Mouse (Mus musculus) hindbrain, embryonic 16.5 days (tissue): ENCODE measurements around the gene Tbc1d30. TPM values are rescaled to one million over a fixed set of nuclear protein-coding genes. Genes with fewer than 3 reads are reported as not detected.
A peak's percentile ranks its signal among the peaks of the same experiment; 100 is the strongest.

Experiments used
- ATAC-seq: fragments of 200-750 bp; cut with Nextera tagmentation; 2 replicates; pipeline ENCODE4 v1.8.0; 2017; ENCODE audit warnings: moderate TSS enrichment, moderate library complexity
- H3K27ac ChIP-seq: fragments of 300-500 bp; sonication (generic); 2 replicates; pipeline ENCODE4 v1.5.1; 2014; ENCODE audit warnings: low read depth, mild to moderate bottlenecking, control low read depth, low read length, moderate library complexity
- H3K27me3 ChIP-seq: fragments of 300-500 bp; sonication (generic); replicated peaks from 2 replicates; pipeline ENCODE4 v1.6.1; 2014; ENCODE audit warnings: low read length; ENCODE audit not compliant: control insufficient read depth, insufficient read depth
- H3K36me3 ChIP-seq: fragments of 300-500 bp; sonication (generic); 2 replicates; pipeline ENCODE4 v1.6.1; 2014; ENCODE audit warnings: mild to moderate bottlenecking, low read length, moderate library complexity, mixed read lengths; ENCODE audit not compliant: control insufficient read depth, insufficient read depth
- H3K4me1 ChIP-seq: fragments of 300-500 bp; sonication (generic); 2 replicates; pipeline ENCODE4 v1.6.1; 2014; ENCODE audit warnings: low read depth, low read length; ENCODE audit not compliant: control insufficient read depth, insufficient read depth
- H3K4me2 ChIP-seq: fragments of 300-500 bp; sonication (generic); 2 replicates; pipeline ENCODE4 v1.6.1; 2014; ENCODE audit warnings: mild to moderate bottlenecking, low read length, control low read depth, moderate library complexity
- H3K4me3 ChIP-seq: fragments of 300-500 bp; sonication (generic); 2 replicates; pipeline ENCODE4 v1.5.1; 2014; ENCODE audit warnings: mild to moderate bottlenecking, low read length, control low read depth, moderate library complexity
- H3K9ac ChIP-seq: fragments of 300-500 bp; sonication (generic); 2 replicates; pipeline ENCODE4 v1.6.1; 2014; ENCODE audit warnings: low read depth, mild to moderate bottlenecking, control low read depth, low read length, moderate library complexity
- H3K9me3 ChIP-seq: fragments of 300-500 bp; sonication (generic); 2 replicates; pipeline ENCODE4 v1.6.1; 2014; ENCODE audit warnings: mild to moderate bottlenecking, low read length, moderate library complexity; ENCODE audit not compliant: control insufficient read depth
- WGBS: fragments of 180-500 bp; shearing (Covaris S2); extraction: QIAGEN DNeasy Blood & Tissue Kit; methylation state at CpG from one replicate; pipeline ENCODE4 v1.1.7; 2014; 5-methylcytosine and 5-hydroxymethylcytosine counted together
- polyA plus RNA-seq: library from polyadenylated mRNA; unstranded; fragments of >200 nt; fragmentation: Nextera tagmentation; extraction: Ambion mirVana; gene quantifications from 2 replicates; pipeline ENCODE4 v1.2.1, GENCODE M21; 2015

Tbc1d30 gene
- polyA plus RNA-seq: 16.6 and 19.5 TPM in 2 replicates

DNA sequence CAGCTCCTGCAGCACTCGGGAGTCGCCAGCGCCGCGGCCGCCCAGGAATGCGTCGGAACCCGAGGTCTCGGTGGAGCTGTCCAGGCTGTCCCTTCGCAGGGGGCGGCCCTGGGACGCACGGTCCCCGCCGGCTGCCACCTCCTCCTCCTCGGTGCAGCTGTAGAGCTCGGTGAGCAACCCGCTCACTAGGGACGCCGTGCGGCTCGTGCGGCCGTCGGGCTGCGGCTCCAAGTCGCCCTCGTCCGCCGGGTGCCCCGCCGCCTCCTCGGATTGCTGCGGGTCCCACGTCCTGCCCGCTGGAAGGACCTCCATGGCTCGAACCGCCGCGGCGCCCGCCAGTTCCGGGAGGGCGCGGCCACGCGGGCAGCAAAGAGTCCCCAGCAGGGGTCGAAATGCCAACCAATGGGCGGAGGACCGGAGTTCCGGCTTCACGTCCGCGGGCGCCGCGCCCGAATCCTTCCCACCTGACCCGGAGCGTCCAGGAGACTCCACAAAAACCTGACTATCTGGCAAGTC, at the start of gene Tbc1d30:
TSS of gene Tbc1d30 (minus strand) at position 213 of the 516 bp plus-strand sequence.
- Histone ChIP-seq H3K4me1 (peaks cover 13% of the 10 kb centered on the region), H3K27me3 (peaks cover 21% of the 10 kb centered on the region), H3K4me2 (peak within 1 kb of the TSS; percentile 96), H3K36me3 (no peaks in the 10 kb centered on the region), H3K9me3 (no peaks in the 10 kb centered on the region), H3K27ac (no peak within 1 kb of the TSS), H3K4me3 (peak within 1 kb of the TSS; percentile 54), H3K9ac (peak within 1 kb of the TSS; percentile 65)
- peak; percentile 56; the same call in 1 of the 2 replicates for ATAC-seq
- WGBS: under 1% methylated on average over 50 of the region's 61 CpGs

DNA sequence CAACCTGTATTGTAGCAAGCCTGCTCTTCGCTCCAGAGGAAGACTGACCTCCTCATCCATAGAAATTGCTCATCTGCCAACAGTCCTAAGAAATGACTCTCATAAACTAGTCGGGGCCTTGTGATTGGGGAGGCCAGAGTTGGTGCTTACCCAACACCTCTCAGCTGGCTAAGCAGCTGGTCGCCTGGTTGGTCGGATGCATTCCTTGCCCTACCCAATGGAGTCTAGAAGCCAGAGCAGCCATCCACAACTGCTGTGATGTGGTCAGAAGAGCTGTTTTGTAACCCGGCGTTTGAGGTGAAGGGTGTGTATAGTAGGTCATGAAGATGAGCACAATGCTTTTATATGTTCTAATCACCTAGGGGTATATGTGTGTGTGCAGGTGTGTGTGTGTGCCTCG, 47.5 kb upstream of the Tbc1d30 start:
- Histone ChIP-seq H3K4me2 (no peak overlapping the region), H3K4me3 (no peak overlapping the region), H3K36me3 (peaks cover 26% of the 10 kb centered on the region), H3K27ac (no peak overlapping the region), H3K9ac (no peak overlapping the region), H3K4me1 (no peaks in the 10 kb centered on the region), H3K27me3 (no peaks in the 10 kb centered on the region), H3K9me3 (no peaks in the 10 kb centered on the region)
- 91% methylated on average over 7 of the region's 7 CpGs for WGBS
- no peak for ATAC-seq

GRCm38 (mm10) chr10:121395542-121396176, 44.6 kb upstream of the Tbc1d30 start:
- H3K36me3 ChIP-seq: peaks cover 42% of the 10 kb centered on the region
- 87% methylated on average over 20 of the region's 20 CpGs for WGBS

DNA sequence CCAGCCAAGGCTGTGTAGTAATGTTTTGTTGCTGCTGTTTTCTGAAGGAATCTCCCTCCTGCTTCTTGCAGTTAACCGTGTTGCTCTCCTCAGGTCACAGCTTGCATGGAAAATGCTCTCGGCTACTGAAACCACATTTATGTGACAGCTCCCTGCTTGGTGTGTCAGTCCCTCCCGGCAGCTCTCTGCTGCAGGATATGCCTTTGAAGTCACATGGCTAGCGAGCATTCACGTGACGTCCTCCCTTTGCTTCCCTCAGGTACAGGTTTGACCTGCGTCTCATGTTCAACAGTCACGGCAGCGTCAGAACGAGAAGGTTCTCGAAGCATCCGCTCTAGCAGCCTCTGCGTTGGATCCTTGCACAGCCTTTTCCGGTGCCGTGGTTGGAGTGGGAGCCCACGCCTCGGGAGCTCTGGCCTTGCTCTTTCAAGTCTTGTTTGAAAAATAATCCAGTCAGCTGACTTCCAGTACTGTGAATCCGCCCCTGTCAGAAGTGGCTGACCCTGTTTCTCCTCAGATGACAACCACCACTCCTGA, 43.8 kb upstream of the Tbc1d30 start:
- 91% methylated on average over 18 of the region's 18 CpGs for WGBS
- no peak for ATAC-seq

More at GRCm38 (mm10) chr10:121395542-121396176, 44.6 kb upstream of the Tbc1d30 start:
- Histone ChIP-seq H3K9ac (no peak overlapping the region), H3K9me3 (no peaks in the 10 kb centered on the region), H3K4me1 (no peaks in the 10 kb centered on the region), H3K4me3 (no peak overlapping the region), H3K27me3 (no peaks in the 10 kb centered on the region), H3K27ac (no peak overlapping the region), H3K4me2 (no peak overlapping the region)
- no peak for ATAC-seq

DNA sequence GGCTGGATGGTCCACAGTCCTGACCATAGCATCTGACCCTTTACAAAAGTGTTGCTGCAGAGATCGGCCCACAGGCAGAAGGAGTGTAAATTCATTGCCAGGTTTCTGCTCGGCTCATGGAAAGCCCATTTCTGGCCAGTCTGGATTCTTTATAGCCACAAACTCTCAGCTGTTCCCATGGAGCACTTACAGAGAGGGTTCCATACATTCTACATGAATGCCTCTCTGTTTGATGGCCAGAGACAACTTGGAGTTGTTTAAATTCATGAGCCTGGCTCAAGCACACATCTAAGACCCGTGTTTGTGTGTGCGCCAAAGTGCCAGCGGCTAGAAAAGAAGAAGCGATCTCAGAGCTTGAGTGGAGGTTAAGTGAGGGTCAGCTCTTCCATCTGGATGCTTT, 43.2 kb upstream of the Tbc1d30 start:
- H3K9me3 ChIP-seq: no peaks in the 10 kb centered on the region
- H3K36me3 ChIP-seq: peaks cover 49% of the 10 kb centered on the region
- H3K27ac ChIP-seq: no peak overlapping the region
- H3K4me3 ChIP-seq: no peak overlapping the region
- no peak overlapping the region for H3K4me2 ChIP-seq
- no peak overlapping the region for H3K9ac ChIP-seq
- no peaks in the 10 kb centered on the region for H3K27me3 ChIP-seq
- H3K4me1 ChIP-seq: no peaks in the 10 kb centered on the region
- ATAC-seq: peak; percentile 58; the same call in 1 of the 2 replicates
- WGBS: 67% methylated on average over 6 of the region's 6 CpGs

More for the DNA sequence above, 43.8 kb upstream of the Tbc1d30 start:
- Histone ChIP-seq H3K36me3 (peaks cover 44% of the 10 kb centered on the region), H3K9ac (no peak overlapping the region), H3K4me2 (no peak overlapping the region), H3K9me3 (no peaks in the 10 kb centered on the region), H3K27me3 (no peaks in the 10 kb centered on the region), H3K27ac (no peak overlapping the region), H3K4me1 (no peaks in the 10 kb centered on the region), H3K4me3 (no peak overlapping the region)

DNA sequence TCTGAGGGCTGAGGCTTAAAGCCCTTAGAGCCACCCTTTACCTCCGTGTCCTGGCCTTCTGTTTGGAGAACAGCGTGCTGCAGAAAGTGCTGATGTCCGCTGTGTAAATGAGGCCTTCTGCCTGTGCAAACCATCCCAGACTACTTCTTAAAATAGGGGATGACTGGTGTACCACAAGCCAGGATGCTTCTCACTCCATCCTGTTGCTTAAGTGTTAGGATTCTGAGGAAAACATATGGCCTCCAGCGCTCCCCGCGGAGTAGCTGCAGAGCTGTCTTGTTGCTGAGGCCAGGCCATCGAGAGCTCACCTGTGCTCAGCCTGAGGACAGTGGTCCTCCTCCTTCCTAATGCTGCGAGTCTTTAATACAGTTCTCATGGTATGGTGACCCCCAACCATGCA, 40.8 kb upstream of the Tbc1d30 start:
- WGBS: 96% methylated on average over 8 of the region's 8 CpGs
- no peaks in the 10 kb centered on the region for H3K4me1 ChIP-seq
- no peak for ATAC-seq
- H3K9ac ChIP-seq: no peak overlapping the region
- no peak overlapping the region for H3K4me3 ChIP-seq
- H3K36me3 ChIP-seq: peaks cover 66% of the 10 kb centered on the region
- H3K27me3 ChIP-seq: no peaks in the 10 kb centered on the region
- no peak overlapping the region for H3K4me2 ChIP-seq
- H3K27ac ChIP-seq: no peak overlapping the region
- H3K9me3 ChIP-seq: no peaks in the 10 kb centered on the region

- Histone ChIP-seq H3K9me3 (no peaks in the 10 kb centered on the region), H3K27me3 (no peaks in the 10 kb centered on the region), H3K4me1 (0 out of 2 replicates have a peak, but pooled peaks cover 3% of the 10 kb centered on the region), H3K4me3 (no peak overlapping the region), H3K4me2 (no peak overlapping the region), H3K27ac (no peak overlapping the region), H3K9ac (no peak overlapping the region), H3K36me3 (peaks cover 60% of the 10 kb centered on the region)
- WGBS: 91% methylated on average over 10 of the region's 10 CpGs
- ATAC-seq: no peak
Measured at GRCm38 (mm10) chr10:121390602-121391001, 39.5 kb upstream of the Tbc1d30 start.

GRCm38 (mm10) chr10:121386347-121386746, 35.3 kb upstream of the Tbc1d30 start:
- Histone ChIP-seq H3K27ac (no peak overlapping the region), H3K9me3 (no peaks in the 10 kb centered on the region), H3K4me3 (no peak overlapping the region), H3K27me3 (no peaks in the 10 kb centered on the region), H3K9ac (no peak overlapping the region), H3K4me2 (no peak overlapping the region), H3K36me3 (peaks cover 62% of the 10 kb centered on the region), H3K4me1 (0 out of 2 replicates have a peak, but pooled peaks cover 3% of the 10 kb centered on the region)
- WGBS: 56% methylated on average over 9 of the region's 9 CpGs
- 0 out of 2 replicates have a peak, but pooled peaks have one; percentile 50 for ATAC-seq

DNA sequence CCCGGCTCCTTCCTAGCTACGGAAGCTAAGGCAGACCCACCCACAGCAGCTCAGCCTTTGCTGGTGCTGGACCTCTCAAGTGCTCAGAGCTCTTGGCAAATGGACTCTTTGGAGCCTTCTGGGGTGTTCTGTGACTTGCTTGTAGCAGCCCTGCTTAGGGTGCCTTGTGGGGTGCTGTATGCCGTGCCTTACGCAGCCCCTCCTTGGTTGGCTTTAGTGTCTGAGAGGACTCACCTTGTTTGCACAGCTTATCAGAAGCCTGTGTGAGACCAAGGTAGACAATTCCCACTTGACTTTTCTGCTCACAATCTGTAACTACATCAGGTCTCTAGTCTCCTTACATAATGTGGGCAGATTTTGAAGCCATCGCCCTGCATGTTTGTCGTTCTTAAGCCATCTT, 34.6 kb upstream of the Tbc1d30 start:
- H3K9me3 ChIP-seq: no peaks in the 10 kb centered on the region
- 86% methylated on average over 6 of the region's 6 CpGs for WGBS
- no peaks in the 10 kb centered on the region for H3K27me3 ChIP-seq
- H3K9ac ChIP-seq: no peak overlapping the region
- H3K36me3 ChIP-seq: peaks cover 60% of the 10 kb centered on the region
- H3K4me1 ChIP-seq: 0 out of 2 replicates have a peak, but pooled peaks cover 3% of the 10 kb centered on the region
- H3K27ac ChIP-seq: no peak overlapping the region
- H3K4me3 ChIP-seq: no peak overlapping the region
- ATAC-seq: no peak
- no peak overlapping the region for H3K4me2 ChIP-seq
